Mouse (Mus musculus): Measurements from ENCODE around the gene Nms. TPM values are rescaled to one million over a fixed set of nuclear protein-coding genes. Genes with fewer than 3 reads are reported as not detected.

The Nms gene
- total RNA-seq, 2 experiments from 2014 or later = not detected

DNA sequence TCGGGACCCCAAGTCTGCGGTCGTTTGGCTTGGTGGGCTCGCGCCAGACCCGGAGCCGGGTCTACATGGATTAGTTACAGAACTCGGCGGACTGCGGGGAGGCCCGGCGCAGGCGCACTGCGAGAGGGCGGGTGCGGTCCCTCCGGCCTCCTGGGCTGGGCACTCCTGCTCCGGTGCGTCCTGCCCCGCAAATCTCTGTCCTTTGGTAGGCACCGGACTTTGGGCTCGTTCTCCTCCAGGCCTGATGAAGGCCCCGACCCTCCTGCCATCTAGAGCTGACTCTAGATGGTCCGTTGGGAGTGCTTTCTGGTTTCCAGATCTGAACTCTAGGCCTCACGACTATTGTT lies 48.9 kb downstream of the Nms start:
- peak; percentile 78 for ATAC-seq (replicated peaks; ENCODE audit: low FRiP score, low TSS enrichment, poor library complexity, severe bottlenecking)

DNA sequence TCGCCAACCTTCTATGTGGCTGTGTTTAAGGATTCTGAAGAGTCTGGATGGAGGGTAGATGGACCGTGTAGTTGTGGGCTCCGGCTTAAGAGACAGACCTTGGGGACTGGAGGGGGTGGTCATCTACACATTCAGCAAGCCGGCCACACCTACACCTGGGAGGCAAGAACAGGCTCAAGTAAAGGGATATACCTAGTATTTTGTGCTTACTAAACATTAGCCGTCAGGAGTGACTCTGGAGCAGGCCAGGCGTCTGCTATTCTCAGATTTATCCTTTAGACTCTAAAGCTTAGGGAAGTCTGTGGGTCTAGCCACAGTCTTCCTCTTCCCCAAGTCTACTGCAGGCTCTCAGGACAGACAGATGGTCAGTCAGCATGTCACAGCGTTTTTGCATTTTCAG lies 49.4 kb downstream of the Nms start:
- no peak for ATAC-seq (replicated peaks; ENCODE audit: low FRiP score, low TSS enrichment, poor library complexity, severe bottlenecking)

DNA sequence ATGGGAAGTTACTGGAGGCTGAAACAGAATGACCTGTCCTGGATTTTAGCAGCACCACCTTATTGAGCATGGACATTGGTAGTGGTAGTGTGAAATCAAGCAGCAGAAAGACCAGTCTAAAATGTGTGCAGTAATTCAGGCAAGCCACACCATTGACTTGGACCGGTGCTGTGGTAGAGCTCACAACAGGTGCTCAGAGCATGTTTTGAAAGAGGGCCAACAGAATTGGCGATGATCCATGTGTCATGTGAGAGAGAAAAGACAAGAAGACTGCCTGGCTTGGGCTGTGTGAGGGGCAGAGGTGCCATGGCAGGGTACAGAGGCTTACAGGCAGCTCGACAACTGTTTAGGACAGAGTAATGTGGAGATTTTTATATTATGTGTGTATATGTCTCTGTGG lies 53.4 kb downstream of the Nms start:
- no peak for ATAC-seq (replicated peaks; ENCODE audit: low FRiP score, low TSS enrichment, poor library complexity, severe bottlenecking)

Other genes with a start within 250 kb of the Nms start
- 0.79 and 2.3 TPM in 2 replicates for gene Lonrf2, start 102.4 kb upstream of the Nms start, total RNA-seq (2014; fragmentation: Nextera tagmentation)
- gene Lonrf2, start 102.4 kb upstream of the Nms start, total RNA-seq (2017) = 0.30 and 1.8 TPM in 2 replicates
- gene Chst10, start 41.0 kb upstream of the Nms start, total RNA-seq (2014; fragmentation: Nextera tagmentation) = 10.0 and 12.8 TPM in 2 replicates
- gene Chst10, start 41.0 kb upstream of the Nms start, total RNA-seq (2017) = 1.2 and 1.4 TPM in 2 replicates
- 38.1 and 43.7 TPM in 2 replicates for gene Pdcl3, start 46.5 kb downstream of the Nms start, total RNA-seq (2014; fragmentation: Nextera tagmentation)
- 36.6 and 60.5 TPM in 2 replicates for gene Pdcl3, start 46.5 kb downstream of the Nms start, total RNA-seq (2017)